Mouse (Mus musculus) MEL (cell line): ENCODE data around the gene Srebf1.

ENCODE experiments used
- CTCF ChIP-seq, 3 experiments: IDR thresholded peaks in 2 of 3; conservative IDR thresholded peaks in 1 of 3; 2 replicates each; pipeline ENCODE4 v1.5.1; 2011 to 2012; ENCODE audit warnings: low read length in 3 of 3, low read depth in 2 of 3, mild to moderate bottlenecking in 2 of 3, improper control_type of control experiment in 1 of 3, inconsistent platforms in 1 of 3, mixed read lengths in 1 of 3, moderate library complexity in 1 of 3; ENCODE audit not compliant: control insufficient read depth in 1 of 3, insufficient read depth in 1 of 3, poor library complexity in 1 of 3, severe bottlenecking in 1 of 3
- GATA1 ChIP-seq: IDR thresholded peaks from 2 replicates; pipeline ENCODE4 v1.6.1; 2011; ENCODE audit warnings: low read depth, low read length, improper control_type of control experiment
- HCFC1 ChIP-seq: IDR thresholded peaks from 2 replicates; pipeline ENCODE4 v1.6.1; 2012; ENCODE audit warnings: low read depth, mild to moderate bottlenecking, inconsistent platforms, low read length, improper control_type of control experiment, moderate library complexity
- MEF2A ChIP-seq: IDR thresholded peaks from 2 replicates; pipeline ENCODE4 v1.6.1; 2014; ENCODE audit warnings: low read depth, mild to moderate bottlenecking, inconsistent platforms, low read length, improper control_type of control experiment; ENCODE audit not compliant: poor library complexity, insufficient replicate concordance, severe bottlenecking; ENCODE audit errors: extremely low read depth
- MYB ChIP-seq: IDR thresholded peaks from 2 replicates; pipeline ENCODE4 v1.6.1; 2011; ENCODE audit warnings: mild to moderate bottlenecking, low read depth, low read length, improper control_type of control experiment
- POLR2A ChIP-seq, 2 experiments: IDR thresholded peaks; 2 replicates each; pipeline ENCODE4 v1.6.1; 2011 to 2012; ENCODE audit warnings: low read length in 2 of 2, mild to moderate bottlenecking in 2 of 2, control low read depth in 1 of 2, improper control_type of control experiment in 1 of 2, low read depth in 1 of 2, moderate library complexity in 1 of 2; ENCODE audit not compliant: control insufficient read depth in 1 of 2, insufficient read depth in 1 of 2, poor library complexity in 1 of 2
- RAD21 ChIP-seq: IDR thresholded peaks from 2 replicates; pipeline ENCODE4 v1.6.1; 2011; ENCODE audit warnings: mild to moderate bottlenecking, low read depth, low read length, improper control_type of control experiment
- TAL1 ChIP-seq: IDR thresholded peaks from 2 replicates; pipeline ENCODE4 v1.6.1; 2012; ENCODE audit warnings: mild to moderate bottlenecking, inconsistent platforms, low read length, moderate library complexity, mixed read lengths
- TCF12 ChIP-seq: IDR thresholded peaks from 2 replicates; pipeline ENCODE4 v1.6.1; 2014; ENCODE audit warnings: low read depth, mild to moderate bottlenecking, inconsistent platforms, low read length, improper control_type of control experiment, moderate library complexity
- USF1 ChIP-seq: IDR thresholded peaks from 2 replicates; pipeline ENCODE4 v1.6.1; 2014; ENCODE audit warnings: low read depth, mild to moderate bottlenecking, inconsistent platforms, low read length, improper control_type of control experiment, moderate library complexity
- ZNF384 ChIP-seq: IDR thresholded peaks from 2 replicates; pipeline ENCODE4 v1.6.1; 2012; ENCODE audit warnings: low read depth, mild to moderate bottlenecking, inconsistent platforms, low read length, improper control_type of control experiment

- TF ChIP-seq CTCF (IDR thresholded peaks at IDR 0.05 in 2 of 3, conservative IDR thresholded peaks at IDR 0.05 in 1 of 3; ENCODE audit: control insufficient read depth in 1 of 3, insufficient read depth in 1 of 3, low read depth in 2 of 3, low read length in 3 of 3, poor library complexity in 1 of 3, severe bottlenecking in 1 of 3) = no peak
- TF ChIP-seq USF1 = no peak
- TF ChIP-seq HCFC1 = no peak
- TF ChIP-seq POLR2A (IDR thresholded peaks at IDR 0.05; ENCODE audit: control insufficient read depth in 1 of 2, insufficient read depth in 1 of 2, low read depth in 1 of 2, low read length in 2 of 2, poor library complexity in 1 of 2) = no peak
- no peak for TF ChIP-seq ZNF384
- no peak for TF ChIP-seq GATA1
- TF ChIP-seq MEF2A = no peak
- TF ChIP-seq RAD21 = no peak
- no peak for TF ChIP-seq TCF12
- no peak for TF ChIP-seq TAL1
- TF ChIP-seq MYB = no peak
Measured at GRCm38 (mm10) chr11:60264651-60265050, 42.3 kb upstream of the Srebf1 start.
